Mouse (Mus musculus) retina, postnatal 7 days (tissue): Measurements from ENCODE around the gene Prss8.
"Not testable (repeated sequence)": the region's sequence is repeated elsewhere in the genome, so short reads cannot be mapped to it uniquely, and the experiment has no call there.

Experiments
- DNase-seq: peaks from one replicate; pipeline ENCODE4 v3.0.0-alpha.2; 2012; ENCODE audit warnings: low read depth, low spot score

The Prss8 gene

GRCm38 (mm10) chr7:127929923-127930322 is at the start of gene Prss8:
TSS of gene Prss8 (minus strand) at chr7:127930104.
- no peak for DNase-seq

GRCm38 (mm10) chr7:127978856-127979255 is 49.0 kb upstream of the Prss8 start:
- no peak for DNase-seq

- DNase-seq, result no peak
These were observed 44.6 kb upstream of the Prss8 start for GRCm38 (mm10) chr7:127974413-127974930.

- DNase-seq, result peak; percentile 70
These were observed 38.3 kb upstream of the Prss8 start for GRCm38 (mm10) chr7:127967922-127968828.

- peak; percentile 91 for DNase-seq
These were observed 37.4 kb upstream of the Prss8 start, which contains the start of gene Fus for GRCm38 (mm10) chr7:127967004-127967921. TSS of gene Fus (plus strand) at chr7:127967457.

- DNase-seq, result peak; percentile 6
These were observed 36.5 kb upstream of the Prss8 start for GRCm38 (mm10) chr7:127966371-127966918.

GRCm38 (mm10) chr7:127959364-127959763 is 29.5 kb upstream of the Prss8 start:
- DNase-seq, result no peak

- no peak for DNase-seq
These were observed 23.1 kb upstream of the Prss8 start for GRCm38 (mm10) chr7:127952864-127953581.

- no peak for DNase-seq
These were observed 16.6 kb upstream of the Prss8 start, which contains the start of gene Prss36 for GRCm38 (mm10) chr7:127946470-127947023. TSS of gene Prss36 (minus strand) at chr7:127946725.

GRCm38 (mm10) chr7:127944614-127945013 is 14.7 kb upstream of the Prss8 start:
- DNase-seq, result no peak

GRCm38 (mm10) chr7:127942097-127942496 is 12.2 kb upstream of the Prss8 start:
- not testable (repeated sequence) for DNase-seq

GRCm38 (mm10) chr7:127936216-127936884 is 6.4 kb upstream of the Prss8 start:
- DNase-seq, result no peak

- DNase-seq, result no peak
These were observed 5.8 kb upstream of the Prss8 start for GRCm38 (mm10) chr7:127935748-127936159.

GRCm38 (mm10) chr7:127935028-127935722 is 5.3 kb upstream of the Prss8 start:
- peak; percentile 89 for DNase-seq

GRCm38 (mm10) chr7:127934075-127934474 is 4.2 kb upstream of the Prss8 start:
- DNase-seq, result no peak

GRCm38 (mm10) chr7:127932273-127933031 is 2.5 kb upstream of the Prss8 start:
- no peak for DNase-seq

- no peak for DNase-seq
These were observed 1.6 kb upstream of the Prss8 start for GRCm38 (mm10) chr7:127931351-127932135.

- DNase-seq, result no peak
These were observed 732 bp upstream of the Prss8 start for GRCm38 (mm10) chr7:127930636-127931035.
